Mouse (Mus musculus) cortical plate, adult 2 months (tissue): ENCODE data around the gene Pfkfb3.

Experiments
- CTCF ChIP-seq: fragments of 200-500 bp; IDR thresholded peaks from 2 replicates; pipeline ENCODE4 v1.5.1; 2011; ENCODE audit warnings: mild to moderate bottlenecking, control low read depth, low read length; ENCODE audit not compliant: insufficient read depth; ENCODE audit errors: extremely low read depth
- POLR2A ChIP-seq: fragments of 200-500 bp; IDR thresholded peaks from 2 replicates; pipeline ENCODE4 v1.6.1; 2011; ENCODE audit warnings: mild to moderate bottlenecking, low read length, control low read depth; ENCODE audit not compliant: insufficient read depth; ENCODE audit errors: extremely low read depth

DNA sequence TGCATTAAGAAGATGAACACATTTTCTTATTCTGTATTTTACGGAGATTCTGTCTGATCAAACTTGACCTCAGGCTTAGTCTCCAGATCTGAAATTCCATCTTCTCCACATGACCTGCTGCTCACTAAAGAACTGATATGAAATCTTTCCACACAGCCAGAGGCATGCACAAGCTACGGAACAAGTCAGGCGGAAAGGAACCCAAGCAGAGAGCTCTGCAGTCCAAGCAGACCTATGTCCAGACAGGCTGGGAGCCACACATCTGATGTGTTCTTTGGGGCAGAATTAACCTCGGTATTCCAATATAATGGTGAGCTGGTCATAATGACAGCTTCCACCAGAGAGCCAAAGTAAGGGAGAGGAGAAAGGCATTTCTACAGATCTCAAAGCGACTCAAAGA lies 120.5 kb downstream of the Pfkfb3 start:
- TF ChIP-seq POLR2A (no peak), CTCF (no peak)
